Mouse (Mus musculus) large intestine, adult 2 months (tissue): ENCODE data around the gene Fam198a. TPM values are rescaled to one million over a fixed set of nuclear protein-coding genes. Genes with fewer than 3 reads are reported as not detected.
A peak's percentile ranks its signal among the peaks of the same experiment; 100 is the strongest.

ENCODE experiments used
- DNase-seq: peaks from one replicate; pipeline ENCODE4 v3.0.0-alpha.2; 2012; ENCODE audit warnings: low read depth, low spot score
- WGBS: fragments of 180-500 bp; shearing (Covaris S2); methylation state at CpG from one replicate; pipeline ENCODE4 v1.1.7; 2018; 5-methylcytosine and 5-hydroxymethylcytosine counted together
- polyA plus RNA-seq: library from polyadenylated mRNA; depleted of rRNA; stranded (reverse); fragments of >200 nt; gene quantifications from 2 replicates; pipeline ENCODE4 v1.2.3, GENCODE M21; 2012

Fam198a gene
- polyA plus RNA-seq, 1 experiment, result 0.72 TPM

GRCm38 (mm10) chr9:121974141-121974986 lies 23.6 kb downstream of the Fam198a start:
- no peak for DNase-seq
- 69% methylated on average over 12 of the region's 12 CpGs for WGBS

- WGBS, result 53% methylated on average over 2 of the region's 2 CpGs
- no peak for DNase-seq
These were observed 24.5 kb downstream of the Fam198a start for GRCm38 (mm10) chr9:121975321-121975720.

- DNase-seq, result no peak
- WGBS, result 78% methylated on average over 9 of the region's 9 CpGs
These were observed 30.3 kb downstream of the Fam198a start for GRCm38 (mm10) chr9:121981046-121981445.

GRCm38 (mm10) chr9:121981466-121982105 lies 30.8 kb downstream of the Fam198a start:
- DNase-seq, result no peak
- 78% methylated on average over 10 of the region's 10 CpGs for WGBS

- WGBS, result 96% methylated on average over 22 of the region's 22 CpGs
These were observed 31.4 kb downstream of the Fam198a start for GRCm38 (mm10) chr9:121982214-121982613.

GRCm38 (mm10) chr9:121982665-121983064 lies 31.9 kb downstream of the Fam198a start:
- DNase-seq, result no peak
- WGBS, result 93% methylated on average over 15 of the region's 15 CpGs

More at GRCm38 (mm10) chr9:121982214-121982613, 31.4 kb downstream of the Fam198a start:
- DNase-seq, result no peak

GRCm38 (mm10) chr9:121983504-121983903 lies 32.7 kb downstream of the Fam198a start:
- DNase-seq, result no peak
- WGBS, result 52% methylated on average over 15 of the region's 15 CpGs

GRCm38 (mm10) chr9:121984465-121985461 lies 34.0 kb downstream of the Fam198a start:
- no peak for DNase-seq
- WGBS, result 68% methylated on average over 15 of the region's 15 CpGs

- no peak for DNase-seq
- 31% methylated on average over 3 of the region's 3 CpGs for WGBS
These were observed 38.1 kb downstream of the Fam198a start for GRCm38 (mm10) chr9:121988910-121989309.

GRCm38 (mm10) chr9:121989536-121989935 lies 38.7 kb downstream of the Fam198a start:
- WGBS, result 25% methylated on average over 5 of the region's 5 CpGs
- DNase-seq, result no peak

GRCm38 (mm10) chr9:121991041-121991440 lies 40.3 kb downstream of the Fam198a start:
- 77% methylated on average over 5 of the region's 5 CpGs for WGBS
- DNase-seq, result no peak

GRCm38 (mm10) chr9:121993047-121993446 lies 42.3 kb downstream of the Fam198a start:
- 68% methylated on average over 3 of the region's 3 CpGs for WGBS
- no peak for DNase-seq

- no peak for DNase-seq
- WGBS, result 14% methylated on average over 10 of the region's 10 CpGs
These were observed 44.3 kb downstream of the Fam198a start for GRCm38 (mm10) chr9:121995077-121995476.

- DNase-seq, result peak; percentile 71
- WGBS, result under 1% methylated on average over 53 of the region's 53 CpGs
These were observed 44.8 kb downstream of the Fam198a start for GRCm38 (mm10) chr9:121995508-121996131.

GRCm38 (mm10) chr9:121997010-121997409 lies 46.2 kb downstream of the Fam198a start, which contains the start of gene Pomgnt2:
Gene Pomgnt2 (minus strand): TSS chr9:121997110.
- DNase-seq, result no peak

GRCm38 (mm10) chr9:121997978-121998377 lies 47.2 kb downstream of the Fam198a start:
- DNase-seq, result peak; percentile 65
- WGBS, result 15% methylated on average over 4 of the region's 4 CpGs

GRCm38 (mm10) chr9:122006175-122006574 lies 55.4 kb downstream of the Fam198a start:
- no peak for DNase-seq
- 74% methylated on average over 2 of the region's 2 CpGs for WGBS

GRCm38 (mm10) chr9:122006609-122007008 lies 55.8 kb downstream of the Fam198a start:
- no peak for DNase-seq
- 4% methylated on average over 7 of the region's 7 CpGs for WGBS

- WGBS, result 29% methylated on average over 2 of the region's 2 CpGs
- no peak for DNase-seq
These were observed 58.1 kb downstream of the Fam198a start for GRCm38 (mm10) chr9:122008876-122009275.
